Comparison of ENCODE assay signal across 26 mouse cellular contexts in the genomic region with DNA sequence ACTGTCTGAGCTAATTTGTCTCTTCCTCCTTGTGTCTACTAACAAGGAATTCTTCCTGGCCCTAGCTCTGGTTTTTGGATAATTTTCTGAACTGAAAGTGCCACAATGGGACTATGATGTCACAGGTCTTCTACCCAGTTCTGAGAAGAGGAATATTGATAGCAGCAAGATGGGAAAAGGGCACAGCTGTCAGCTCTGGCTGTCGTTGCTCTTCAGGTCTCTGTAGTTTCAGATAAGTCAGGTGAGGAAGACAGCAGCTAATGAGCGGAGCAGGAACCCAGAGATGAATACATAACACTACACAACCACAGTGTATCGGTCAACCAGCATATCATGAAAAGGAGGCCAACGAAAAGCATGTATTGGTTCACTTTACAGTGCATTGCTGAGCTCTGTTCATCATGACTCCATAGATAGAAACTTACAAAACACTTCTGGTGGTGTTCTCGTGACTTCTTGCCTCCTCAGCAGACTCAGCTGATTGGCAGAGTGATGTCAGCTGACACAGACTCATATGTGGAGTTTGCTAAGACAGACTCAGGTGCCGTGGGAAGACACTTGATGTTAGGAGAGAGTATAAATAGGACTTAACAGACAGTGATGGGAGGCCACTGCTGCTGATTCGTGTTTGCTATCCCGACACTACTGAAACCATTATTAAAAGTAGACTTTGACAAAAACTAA.
DNase-seq lines count a peak whose midpoint lies in the region; ATAC-seq and TF ChIP-seq lines count a peak whose summit lies in the region.
"Had no signal": no experiment of that assay in that cellular context is flagged by ENCODE, and none has a peak within 500 bp of the region (broad histone marks: within the 10 kb centered on the region; RNA-seq: fewer than 3 reads in every experiment).

No protein-coding gene starts in this region.

- H3K9me3 ChIP-seq in MEL (replicated peaks; ENCODE audit: insufficient read depth, low read length): no peaks in the 10 kb centered on the region
- no peaks in the 10 kb centered on the region for H3K9me3 ChIP-seq in liver, embryonic 11.5 days (ENCODE audit: control insufficient read depth, low read length)
- no peaks in the 10 kb centered on the region for H3K9me3 ChIP-seq in liver, embryonic 16.5 days (replicated peaks; ENCODE audit: control insufficient read depth, low read length)
- H3K9me3 ChIP-seq: embryonic facial prominence, embryonic 13.5 days; forebrain, embryonic 12.5 days; heart, embryonic 15.5 days; intestine, embryonic 15.5 days; limb, embryonic 10.5 days; limb, embryonic 15.5 days; lung, embryonic 15.5 days; midbrain, embryonic 13.5 days; neural tube, embryonic 13.5 days had no signal

- TF ChIP-seq RAD21 in MEL (IDR thresholded peaks at IDR 0.05; ENCODE audit: low read depth, low read length): no peak

- no peak for ATAC-seq in liver, embryonic 11.5 days (replicated peaks; ENCODE audit: low FRiP score)
- no peak for ATAC-seq in liver, embryonic 16.5 days (ENCODE audit: low read depth)
- ATAC-seq in inflammation-experienced regulatory T-cells, adult 6 months: no peak
- ATAC-seq: forebrain, postnatal 0 days; intestine, embryonic 15.5 days; midbrain, embryonic 13.5 days had no signal

- H3K4me2 ChIP-seq in liver, embryonic 11.5 days: no peak overlapping the region; the same call in 1 of the 2 replicates
- H3K4me2 ChIP-seq in liver, embryonic 16.5 days (ENCODE audit: low read depth, low read length): no peak overlapping the region
- H3K4me2 ChIP-seq: embryonic facial prominence, embryonic 13.5 days; forebrain, embryonic 12.5 days; heart, embryonic 15.5 days; intestine, embryonic 15.5 days; limb, embryonic 15.5 days; lung, embryonic 15.5 days; midbrain, embryonic 13.5 days; neural tube, embryonic 13.5 days had no signal

- TF ChIP-seq POLR2A in MEL (IDR thresholded peaks at IDR 0.05; ENCODE audit: control insufficient read depth in 1 of 2, insufficient read depth in 1 of 2, low read depth in 1 of 2, low read length in 2 of 2, poor library complexity in 1 of 2): no peak

- H3K36me3 ChIP-seq in MEL (ENCODE audit: control insufficient read depth in 1 of 2, insufficient read depth in 2 of 2, low read length in 2 of 2): peaks cover 0 to 18% of the 10 kb centered on the region in 2 experiments; a peak in 2 of 4 replicates
- H3K36me3 ChIP-seq in liver, embryonic 11.5 days (ENCODE audit: control insufficient read depth, insufficient read depth, low read length): no peaks in the 10 kb centered on the region
- no peaks in the 10 kb centered on the region for H3K36me3 ChIP-seq in liver, embryonic 16.5 days (ENCODE audit: control insufficient read depth, insufficient read depth)
- H3K36me3 ChIP-seq: embryonic facial prominence, embryonic 13.5 days; forebrain, embryonic 12.5 days; heart, embryonic 15.5 days; intestine, embryonic 15.5 days; limb, embryonic 10.5 days; limb, embryonic 15.5 days; lung, embryonic 15.5 days; midbrain, embryonic 13.5 days; neural tube, embryonic 13.5 days had no signal

- DNase-seq in MEL (ENCODE audit: low read depth, low spot score): peak; percentile 38
- peak; percentile 44 for DNase-seq in c-Kit-positive CD71-positive TER-119-negative erythroid progenitor cells, embryonic 14.5 days (ENCODE audit: low read depth)
- no peak for DNase-seq in liver, embryonic 11.5 days (ENCODE audit: low spot score)
- no peak for DNase-seq in cerebellum, postnatal 36 days
- no peak for DNase-seq in thymus, postnatal 0 days (ENCODE audit: low spot score)
- DNase-seq: adrenal gland, adult 2 months; adrenal gland, postnatal 36 days; cerebellum, adult 11-12 months; cerebellum, adult 9-11 months; forebrain, postnatal 0 days; gastrocnemius, postnatal 10 days; kidney, adult 8-10 months; kidney, postnatal 4 days; thymus, postnatal 25 days had no signal

- 71% methylated on average over 8 of the region's 8 CpGs for WGBS in liver, embryonic 11.5 days
- 52% methylated on average over 8 of the region's 8 CpGs for WGBS in liver, embryonic 16.5 days (ENCODE audit: insufficient replicate concordance)

- H3K4me3 ChIP-seq in MEL (ENCODE audit: control insufficient read depth in 1 of 2, insufficient read depth in 1 of 2, low read depth in 2 of 2, low read length in 2 of 2): no peak overlapping the region
- no peak overlapping the region for H3K4me3 ChIP-seq in liver, embryonic 11.5 days (ENCODE audit: low read depth, low read length)
- H3K4me3 ChIP-seq in liver, embryonic 16.5 days (ENCODE audit: low read depth, low read length): no peak overlapping the region
- H3K4me3 ChIP-seq: embryonic facial prominence, embryonic 13.5 days; forebrain, embryonic 12.5 days; heart, embryonic 15.5 days; intestine, embryonic 15.5 days; limb, embryonic 10.5 days; limb, embryonic 15.5 days; lung, embryonic 15.5 days; midbrain, embryonic 13.5 days; neural tube, embryonic 13.5 days had no signal

- H3K9ac ChIP-seq in MEL (ENCODE audit: control insufficient read depth, low read depth, low read length, poor library complexity, severe bottlenecking): no peak overlapping the region
- peak overlapping the region; percentile 23; the same call in 1 of the 2 replicates for H3K9ac ChIP-seq in liver, embryonic 11.5 days (ENCODE audit: low read depth, low read length)
- peak overlapping the region; percentile 63; the same call in 1 of the 2 replicates for H3K9ac ChIP-seq in liver, embryonic 16.5 days (ENCODE audit: low read depth, low read length)
- H3K9ac ChIP-seq: embryonic facial prominence, embryonic 13.5 days; forebrain, embryonic 12.5 days; forebrain, postnatal 0 days; heart, embryonic 15.5 days; intestine, embryonic 15.5 days; limb, embryonic 15.5 days; lung, embryonic 15.5 days; midbrain, embryonic 13.5 days; neural tube, embryonic 13.5 days had no signal

- peaks cover 18 to 27% of the 10 kb centered on the region in 2 experiments for H3K4me1 ChIP-seq in MEL (ENCODE audit: control insufficient read depth in 1 of 2, insufficient read depth in 2 of 2, low read length in 2 of 2)
- H3K4me1 ChIP-seq in liver, embryonic 11.5 days (replicated peaks; ENCODE audit: control insufficient read depth, insufficient read depth, low read length): peaks cover 18% of the 10 kb centered on the region
- H3K4me1 ChIP-seq in liver, embryonic 16.5 days (ENCODE audit: control insufficient read depth, low read depth, low read length): peaks cover 60% of the 10 kb centered on the region
- H3K4me1 ChIP-seq: heart, embryonic 15.5 days; lung, embryonic 15.5 days had no signal

- TF ChIP-seq CTCF in MEL (IDR thresholded peaks at IDR 0.05 in 2 of 3, conservative IDR thresholded peaks at IDR 0.05 in 1 of 3; ENCODE audit: control insufficient read depth in 1 of 3, insufficient read depth in 1 of 3, low read depth in 2 of 3, low read length in 3 of 3, poor library complexity in 1 of 3, severe bottlenecking in 1 of 3): no peak

- H3K79me2 ChIP-seq in MEL (ENCODE audit: control insufficient read depth, insufficient read depth, low read length, poor library complexity): no peaks in the 10 kb centered on the region

- H3K27ac ChIP-seq in MEL (ENCODE audit: control insufficient read depth, low read depth, low read length): peak overlapping the region; percentile 87
- peak overlapping the region; percentile 96 for H3K27ac ChIP-seq in liver, embryonic 11.5 days (ENCODE audit: low read depth, low read length)
- peak overlapping the region; percentile 99 for H3K27ac ChIP-seq in liver, embryonic 16.5 days (ENCODE audit: low read length)
- H3K27ac ChIP-seq: embryonic facial prominence, embryonic 13.5 days; forebrain, embryonic 12.5 days; heart, embryonic 15.5 days; intestine, embryonic 15.5 days; kidney, postnatal 0 days; limb, embryonic 10.5 days; limb, embryonic 15.5 days; lung, embryonic 15.5 days; midbrain, embryonic 13.5 days; neural tube, embryonic 13.5 days had no signal

- peak; percentile 17 to 65; a peak in 2 of 4 replicates for TF ChIP-seq EP300 in MEL (IDR thresholded peaks at IDR 0.05; ENCODE audit: low read depth in 1 of 2, low read length in 2 of 2)

- H3K27me3 ChIP-seq in MEL (ENCODE audit: control insufficient read depth in 1 of 2, insufficient read depth in 2 of 2, low read length in 2 of 2): no peaks in the 10 kb centered on the region
- no peaks in the 10 kb centered on the region; the same call in 1 of the 2 replicates for H3K27me3 ChIP-seq in liver, embryonic 11.5 days (replicated peaks; ENCODE audit: control insufficient read depth, insufficient read depth, low read length)
- H3K27me3 ChIP-seq in liver, embryonic 16.5 days (ENCODE audit: control insufficient read depth, insufficient read depth, low read depth, low read length): no peaks in the 10 kb centered on the region
- H3K27me3 ChIP-seq: embryonic facial prominence, embryonic 13.5 days; limb, embryonic 15.5 days; lung, embryonic 15.5 days had no signal

TF ChIP-seq in MEL, 35 proteins besides CTCF, POLR2A, EP300 and RAD21:
- peak; percentile 79 for TF ChIP-seq ETS1 (IDR thresholded peaks at IDR 0.05; ENCODE audit: low read depth, low read length)
- peak; percentile 30; the same call in 1 of the 2 replicates for TF ChIP-seq GATA1 (IDR thresholded peaks at IDR 0.05; ENCODE audit: low read depth, low read length)
- 0 out of 2 replicates have a peak, but pooled peaks have one; percentile 26 for TF ChIP-seq MAX (IDR thresholded peaks at IDR 0.05; ENCODE audit: low read length)
- TF ChIP-seq USF1 (IDR thresholded peaks at IDR 0.05; ENCODE audit: low read depth, low read length): peak; percentile 87
- no peak for TF ChIP-seq GABPA (IDR thresholded peaks at IDR 0.05; ENCODE audit: low read depth, low read length)
- TF ChIP-seq USF2 (IDR thresholded peaks at IDR 0.05; ENCODE audit: borderline replicate concordance in 1 of 2, insufficient read depth in 1 of 2, low read depth in 1 of 2, low read length in 2 of 2): peak in 1 of 2 experiments; percentile 58; a peak in 1 of 4 replicates
- TF ChIP-seq JUND (IDR thresholded peaks at IDR 0.05; ENCODE audit: low read depth, low read length): no peak
- TF ChIP-seq SIN3A (IDR thresholded peaks at IDR 0.05; ENCODE audit: low read length): peak; percentile 29; the same call in 1 of the 2 replicates
- peak; percentile 35; the same call in 1 of the 2 replicates for TF ChIP-seq MAFK (IDR thresholded peaks at IDR 0.05; ENCODE audit: borderline replicate concordance, low read depth, low read length)
- TF ChIP-seq ZMIZ1 (IDR thresholded peaks at IDR 0.05; ENCODE audit: low read depth, low read length): no peak
- peak; percentile 22; the same call in 1 of the 2 replicates for TF ChIP-seq NELFE (IDR thresholded peaks at IDR 0.05; ENCODE audit: low read depth, low read length)
- TF ChIP-seq TCF12 (IDR thresholded peaks at IDR 0.05; ENCODE audit: low read depth, low read length): peak; percentile 65; the same call in 1 of the 2 replicates
- peak; percentile 34; the same call in 1 of the 2 replicates for TF ChIP-seq BHLHE40 (IDR thresholded peaks at IDR 0.05; ENCODE audit: borderline replicate concordance, low read depth, low read length)
TF ChIP-seq in MEL: peak in this region for 10.

Comparison
In these comparisons a context has a peak if more than half of its experiments do, and no peak if none do; other contexts are left out.
1. DNase-seq: peak in MEL (single experiment) and c-Kit-positive CD71-positive TER-119-negative erythroid progenitor cells, embryonic 14.5 days (single experiment); none in liver, embryonic 11.5 days (single experiment), cerebellum, postnatal 36 days (0 of 2) and thymus, postnatal 0 days (single experiment).
2. Peak in every context shown above with its lines, with median percentiles within 50 percentile points of each other: H3K27ac ChIP-seq.